Mouse (Mus musculus): ENCODE results near the gene Muc3.
"Not testable (repeated sequence)": the region's sequence is repeated elsewhere in the genome, so short reads cannot be mapped to it uniquely, and the experiment has no call there.

Gene Muc3

GRCm38 (mm10) chr5:137149272-137149882, at the start of gene Muc3:
Gene Muc3 (minus strand): TSS chr5:137149322.
- CTCF ChIA-PET: not testable (repeated sequence)

- CTCF ChIA-PET: no interaction called here
Observed at GRCm38 (mm10) chr5:137194488-137195120, 45.5 kb upstream of the Muc3 start.

GRCm38 (mm10) chr5:137193279-137193952, 44.3 kb upstream of the Muc3 start:
- CTCF ChIA-PET: no interaction called here

DNA sequence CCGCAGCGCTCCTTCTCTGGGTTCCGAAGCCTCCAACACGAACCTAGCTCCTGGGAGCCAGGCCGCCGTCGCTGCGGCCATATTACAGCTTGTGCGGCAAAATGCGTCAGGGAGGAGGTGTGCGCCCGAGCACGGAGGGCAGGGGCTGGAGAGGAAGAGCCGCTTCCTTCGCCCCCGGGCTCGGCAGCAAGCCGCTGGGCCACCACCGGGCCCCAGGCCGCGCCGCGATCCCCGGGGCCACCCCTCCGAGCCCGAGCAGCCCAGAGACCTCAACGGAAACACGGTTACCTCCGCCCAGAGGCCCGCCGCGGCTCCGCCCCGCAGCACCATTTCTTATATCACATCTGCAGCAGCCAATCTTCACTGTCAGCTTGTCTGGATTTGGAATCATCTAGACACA, 40.2 kb upstream of the Muc3 start:
- CTCF ChIA-PET: interaction anchor here (0.7 kb wide), 1 partner anchor 128 kb away, joined by 4 read pairs; no protein-coding TSS in a partner anchor

DNA sequence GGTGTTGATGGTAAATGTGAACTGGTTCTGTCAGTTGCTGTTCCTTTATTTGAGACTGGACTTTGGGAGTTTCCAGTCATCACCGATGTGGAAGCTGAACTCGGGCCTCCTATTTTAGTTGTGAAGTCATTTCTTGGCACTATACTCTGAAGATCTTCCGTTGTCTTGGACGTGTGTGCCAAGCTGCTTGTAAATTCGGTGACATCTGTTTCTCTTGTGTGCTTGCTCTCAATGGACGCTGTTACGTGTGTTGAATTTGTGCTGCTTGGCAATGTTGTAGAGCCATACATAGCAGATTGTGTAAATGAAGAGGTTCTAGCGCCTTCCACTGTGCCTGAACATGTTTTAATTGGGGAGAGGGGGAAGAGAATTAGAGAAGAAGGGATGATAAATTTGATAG, 36.2 kb upstream of the Muc3 start:
- CTCF ChIA-PET: no interaction called here

DNA sequence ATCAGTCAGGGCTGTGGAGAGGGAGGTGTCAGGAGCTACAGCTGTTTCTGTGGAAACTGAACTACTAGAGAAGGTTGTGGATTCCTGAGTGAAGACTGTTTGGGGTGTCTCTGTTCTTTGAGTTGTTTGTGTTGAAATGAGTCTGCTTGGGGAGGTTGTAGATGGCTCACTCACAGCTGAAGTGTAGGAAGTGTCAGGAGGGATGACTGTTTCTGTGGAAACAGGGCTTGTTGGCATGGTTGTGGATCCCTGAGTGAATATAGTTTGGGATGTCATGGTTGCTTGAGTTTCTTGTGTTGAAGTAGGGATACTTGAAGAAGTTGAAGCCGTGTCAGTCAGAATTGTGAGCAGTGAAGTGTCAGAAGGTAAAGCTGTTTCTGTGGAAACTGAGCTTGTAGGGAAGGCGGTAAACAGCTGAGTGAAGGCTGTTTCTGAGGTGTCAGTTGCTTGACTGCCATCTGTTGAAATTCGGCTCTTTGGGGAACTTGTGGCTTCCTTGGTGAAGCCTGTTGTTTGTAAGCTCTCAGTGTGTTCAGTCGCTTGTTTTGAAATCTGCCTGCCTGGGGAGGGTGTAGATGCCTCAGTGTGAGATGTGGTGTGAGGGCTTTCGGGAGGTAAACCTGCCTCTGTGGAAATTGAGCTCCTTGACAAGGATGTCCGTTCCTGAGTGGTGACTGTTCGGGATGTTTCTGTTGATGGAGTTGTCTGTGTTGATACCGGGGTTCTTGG, 30.7 kb upstream of the Muc3 start:
- CTCF ChIA-PET: interaction anchor here (0.6 kb wide), 1 partner anchor 85 kb away, joined by 8 read pairs; no protein-coding TSS in a partner anchor

DNA sequence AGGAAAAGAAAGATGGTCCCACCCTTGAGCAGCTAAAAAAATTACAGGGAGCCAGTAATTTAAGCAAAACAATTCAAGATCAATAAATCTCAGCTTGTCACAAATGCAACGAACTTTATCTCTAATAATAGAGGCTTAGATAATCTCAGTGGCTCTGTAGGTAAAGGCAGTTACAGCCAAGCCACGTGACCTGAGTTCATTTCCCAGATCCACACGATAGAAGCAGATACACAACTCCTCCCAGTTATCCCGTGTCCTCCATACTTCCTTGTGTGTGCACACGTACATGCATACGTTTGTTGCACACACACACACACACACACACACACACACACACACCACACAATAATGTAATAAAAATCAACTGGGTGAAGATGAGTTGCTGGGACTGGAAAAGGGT, 24.8 kb upstream of the Muc3 start:
- CTCF ChIA-PET: no interaction called here

DNA sequence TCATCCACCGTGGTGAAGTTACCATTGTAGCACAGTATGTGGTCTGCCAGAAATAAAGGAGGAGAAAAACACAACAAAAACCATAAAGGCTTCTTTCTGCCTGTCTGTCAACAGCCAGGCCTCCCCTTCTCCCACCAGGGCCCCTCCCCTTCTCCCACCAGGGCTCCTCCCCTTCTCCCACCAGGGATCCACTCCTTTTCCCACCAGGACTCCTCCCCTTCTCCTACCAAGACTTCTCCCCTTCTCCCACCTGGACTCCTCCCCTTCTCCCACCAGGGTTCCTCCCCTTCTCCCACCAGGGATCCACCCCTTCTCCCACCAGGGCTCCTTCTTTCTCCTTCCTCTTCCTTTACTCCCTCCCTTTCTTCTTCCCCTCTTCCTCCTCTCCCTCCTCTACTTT, 23.5 kb upstream of the Muc3 start:
- CTCF ChIA-PET: no interaction called here

DNA sequence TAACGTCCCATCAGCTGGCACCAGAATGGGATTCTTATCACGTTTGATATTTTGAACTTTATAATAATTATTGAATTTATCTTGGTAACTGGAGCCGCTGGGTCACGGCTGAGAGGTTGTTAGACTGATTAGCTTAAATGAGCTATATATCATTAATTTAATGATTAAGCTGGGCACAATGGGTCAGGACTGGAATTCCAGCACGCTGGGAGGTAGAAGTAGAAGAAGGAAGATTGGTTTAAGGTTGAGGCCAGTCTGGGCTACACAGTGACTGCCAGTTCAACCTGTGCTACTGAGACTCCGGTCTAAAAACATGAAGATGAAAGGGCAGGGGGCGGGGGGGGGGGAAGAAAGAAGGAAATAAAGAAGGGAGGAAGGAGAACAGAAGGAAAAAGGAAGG, 22.4 kb upstream of the Muc3 start:
- CTCF ChIA-PET: no interaction called here

- CTCF ChIA-PET: no interaction called here
Observed at GRCm38 (mm10) chr5:137170836-137171380, 21.8 kb upstream of the Muc3 start.

GRCm38 (mm10) chr5:137167539-137167938, 18.4 kb upstream of the Muc3 start:
- CTCF ChIA-PET: no interaction called here

- CTCF ChIA-PET: interaction anchor here (0.6 to 0.7 kb wide), 2 partner anchors 73 to 163 kb away, joined by 3 to 4 read pairs; no protein-coding TSS in a partner anchor
Observed at GRCm38 (mm10) chr5:137166012-137166411, 16.9 kb upstream of the Muc3 start.

DNA sequence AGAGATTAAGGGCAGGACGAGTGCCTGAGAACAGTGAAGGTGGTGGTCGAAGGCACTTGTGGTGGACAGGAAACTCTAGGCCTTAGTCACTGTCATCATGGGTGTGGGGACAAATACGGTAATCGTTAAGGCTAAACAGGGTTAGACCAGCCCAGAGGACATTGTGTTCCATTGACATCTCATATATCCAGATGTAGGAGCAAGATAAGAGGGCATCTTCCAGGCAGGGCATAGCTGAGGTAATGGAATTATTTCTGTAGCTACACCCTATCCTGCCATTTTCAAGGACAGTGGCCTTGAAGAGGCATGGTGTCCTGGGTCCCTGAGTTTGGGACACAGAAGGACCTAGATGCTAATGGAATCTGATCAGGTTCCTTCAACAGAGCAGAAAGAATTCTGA, 12.7 kb upstream of the Muc3 start:
- CTCF ChIA-PET: no interaction called here

- CTCF ChIA-PET: interaction anchor here (1.0 to 1.4 kb wide), 2 partner anchors 127 to 129 kb away, joined by 4 to 11 read pairs; partner anchors contain the start of gene Ache
Observed at GRCm38 (mm10) chr5:137159461-137159860, 10.3 kb upstream of the Muc3 start.

GRCm38 (mm10) chr5:137153289-137153688, 4.2 kb upstream of the Muc3 start:
- CTCF ChIA-PET: no interaction called here

GRCm38 (mm10) chr5:137152623-137153022, 3.5 kb upstream of the Muc3 start:
- CTCF ChIA-PET: no interaction called here

GRCm38 (mm10) chr5:137140836-137141235, 8.3 kb downstream of the Muc3 start:
- CTCF ChIA-PET: no interaction called here

DNA sequence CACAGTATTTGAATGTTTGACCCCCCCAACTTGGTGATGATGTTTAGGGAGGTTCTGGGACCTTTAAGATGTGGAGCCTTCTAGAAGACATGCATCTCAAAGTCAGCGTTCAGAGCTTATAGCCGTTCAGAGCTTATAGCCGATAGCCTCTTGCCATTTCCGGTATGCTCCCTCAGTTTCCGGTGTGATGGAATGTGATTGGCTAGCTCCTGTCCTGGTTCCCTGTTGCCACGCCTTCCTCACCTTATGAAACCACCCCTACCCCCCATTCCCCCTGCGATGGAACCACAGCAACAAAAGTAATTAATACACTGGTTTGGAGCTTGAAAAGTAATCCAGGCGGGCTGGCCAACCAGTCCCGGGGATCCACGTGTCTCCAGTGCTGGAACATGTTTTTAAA, 10.1 kb downstream of the Muc3 start:
- CTCF ChIA-PET: no interaction called here

DNA sequence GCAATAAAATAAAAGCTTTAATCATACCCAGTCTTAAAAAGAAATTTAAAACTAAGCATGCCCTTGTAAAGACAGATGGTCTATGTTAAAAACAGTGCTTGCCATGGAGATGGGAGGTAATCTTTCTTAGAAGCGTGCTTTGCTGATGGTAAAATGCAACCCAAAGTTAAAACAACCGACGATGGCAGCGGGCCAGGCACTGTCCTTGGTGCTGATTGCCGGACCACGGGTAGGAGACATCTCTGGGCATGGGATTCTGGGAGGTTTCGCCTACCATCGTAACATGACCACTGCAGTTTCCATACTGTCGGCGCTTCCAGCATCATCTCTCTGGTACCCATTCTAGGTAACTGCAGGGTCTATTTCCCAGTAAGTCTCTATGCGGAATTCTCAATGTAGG, 14.2 kb downstream of the Muc3 start:
- CTCF ChIA-PET: no interaction called here

- CTCF ChIA-PET: interaction anchor here (0.6 kb wide), 1 partner anchor 678 kb away, joined by 5 read pairs; no protein-coding TSS in a partner anchor
Observed at GRCm38 (mm10) chr5:137131490-137131889, 17.6 kb downstream of the Muc3 start.

DNA sequence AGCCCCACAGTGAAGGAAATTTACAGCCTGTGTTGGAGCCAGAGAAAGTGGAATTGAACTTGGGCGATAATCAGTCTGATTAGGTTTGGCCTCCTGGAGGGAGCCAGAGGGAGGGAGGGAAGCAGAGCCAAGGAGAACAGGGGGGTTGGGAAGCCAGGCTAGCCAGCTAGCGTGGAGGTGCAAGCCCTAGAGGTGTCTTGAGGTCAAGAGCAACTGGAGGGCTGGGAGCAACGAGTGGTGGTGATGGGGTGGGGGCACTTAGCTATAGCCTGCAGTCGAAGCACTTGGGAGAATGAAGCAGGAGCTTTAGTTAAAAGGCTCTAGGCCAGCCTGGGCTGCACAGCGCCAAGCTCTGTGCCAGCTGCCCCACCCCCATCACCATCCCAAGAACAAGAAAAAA, 19.8 kb downstream of the Muc3 start:
- CTCF ChIA-PET: interaction anchor here (0.5 to 0.6 kb wide), 2 partner anchors 150 to 233 kb away, joined by 3 to 10 read pairs; no protein-coding TSS in a partner anchor

GRCm38 (mm10) chr5:137123516-137123915, 25.6 kb downstream of the Muc3 start:
- CTCF ChIA-PET: interaction anchor here (0.6 kb wide), 2 partner anchors 200 to 1048 kb away, joined by 3 to 8 read pairs; no protein-coding TSS in a partner anchor

Data from spleen, embryonic (tissue).